Mouse (Mus musculus) MEL (cell line): Measurements from ENCODE around the gene Rnf8. TPM values are rescaled to one million over a fixed set of nuclear protein-coding genes. Genes with fewer than 3 reads are reported as not detected.

Experiments used
- DNase-seq: peaks from one replicate; pipeline ENCODE4 v3.0.0; 2011; ENCODE audit warnings: low read depth, low spot score
- H3K27ac ChIP-seq: 2 replicates; pipeline ENCODE4 v1.5.1; 2012; ENCODE audit warnings: low read depth, mild to moderate bottlenecking, control low read depth, low read length, moderate library complexity; ENCODE audit not compliant: control insufficient read depth
- H3K27me3 ChIP-seq, 2 experiments: fragments of 150-350 bp in 1 of 2; sonication (generic) in 1 of 2; 2 replicates each; pipeline ENCODE4 v1.6.1; 2012; ENCODE audit warnings: low read length in 2 of 2, mild to moderate bottlenecking in 2 of 2, improper control_type of control experiment in 1 of 2, moderate library complexity in 1 of 2; ENCODE audit not compliant: insufficient read depth in 2 of 2, control insufficient read depth in 1 of 2
- H3K36me3 ChIP-seq, 2 experiments: 2 replicates each; pipeline ENCODE4 v1.6.1; 2012 to 2014; ENCODE audit warnings: low read length in 2 of 2, improper control_type of control experiment in 1 of 2, inconsistent platforms in 1 of 2, mild to moderate bottlenecking in 1 of 2; ENCODE audit not compliant: insufficient read depth in 2 of 2, control insufficient read depth in 1 of 2
- H3K4me1 ChIP-seq, 2 experiments: fragments of 150-350 bp in 1 of 2; sonication (generic) in 1 of 2; 2 replicates each; pipeline ENCODE4 v1.6.1; 2012; ENCODE audit warnings: low read length in 2 of 2, improper control_type of control experiment in 1 of 2, mild to moderate bottlenecking in 1 of 2; ENCODE audit not compliant: insufficient read depth in 2 of 2, control insufficient read depth in 1 of 2
- H3K4me3 ChIP-seq, 2 experiments: fragments of 150-350 bp in 1 of 2; sonication (generic) in 1 of 2; 2 replicates each; pipeline ENCODE4 v1.5.1; 2012; ENCODE audit warnings: low read depth in 2 of 2, low read length in 2 of 2, mild to moderate bottlenecking in 2 of 2, moderate library complexity in 2 of 2, control low read depth in 1 of 2, improper control_type of control experiment in 1 of 2; ENCODE audit not compliant: control insufficient read depth in 1 of 2, insufficient read depth in 1 of 2
- H3K79me2 ChIP-seq: 2 replicates; pipeline ENCODE4 v1.6.1; 2012; ENCODE audit warnings: mild to moderate bottlenecking, low read length, moderate library complexity; ENCODE audit not compliant: control insufficient read depth, poor library complexity, insufficient read depth
- H3K9ac ChIP-seq: 2 replicates; pipeline ENCODE4 v1.6.1; 2012; ENCODE audit warnings: low read depth, mild to moderate bottlenecking, control low read depth, low read length, moderate library complexity; ENCODE audit not compliant: control insufficient read depth, poor library complexity, severe bottlenecking
- H3K9me3 ChIP-seq: fragments of 150-350 bp; sonication (generic); replicated peaks from 2 replicates; pipeline ENCODE4 v1.6.1; 2012; ENCODE audit warnings: mild to moderate bottlenecking, low read length, improper control_type of control experiment, moderate library complexity; ENCODE audit not compliant: insufficient read depth
- CHD1 ChIP-seq: IDR thresholded peaks from 2 replicates; pipeline ENCODE4 v1.6.1; 2012; ENCODE audit warnings: low read depth, mild to moderate bottlenecking, inconsistent platforms, low read length, improper control_type of control experiment
- CHD2 ChIP-seq: IDR thresholded peaks from 2 replicates; pipeline ENCODE4 v1.6.1; 2011; ENCODE audit warnings: low read length, improper control_type of control experiment
- CTCF ChIP-seq, 3 experiments: IDR thresholded peaks in 2 of 3; conservative IDR thresholded peaks in 1 of 3; 2 replicates each; pipeline ENCODE4 v1.5.1; 2011 to 2012; ENCODE audit warnings: low read length in 3 of 3, low read depth in 2 of 3, mild to moderate bottlenecking in 2 of 3, improper control_type of control experiment in 1 of 3, inconsistent platforms in 1 of 3, mixed read lengths in 1 of 3, moderate library complexity in 1 of 3; ENCODE audit not compliant: control insufficient read depth in 1 of 3, insufficient read depth in 1 of 3, poor library complexity in 1 of 3, severe bottlenecking in 1 of 3
- ELF1 ChIP-seq: IDR thresholded peaks from 2 replicates; pipeline ENCODE4 v1.6.1; 2014; ENCODE audit warnings: low read depth, mild to moderate bottlenecking, inconsistent platforms, low read length, improper control_type of control experiment, moderate library complexity
- EP300 ChIP-seq, 2 experiments: IDR thresholded peaks; 2 replicates each; pipeline ENCODE4 v1.6.1; 2011; ENCODE audit warnings: improper control_type of control experiment in 2 of 2, low read length in 2 of 2, low read depth in 1 of 2, mild to moderate bottlenecking in 1 of 2
- ETS1 ChIP-seq: IDR thresholded peaks from 2 replicates; pipeline ENCODE4 v1.6.1; 2012; ENCODE audit warnings: low read depth, mild to moderate bottlenecking, inconsistent platforms, low read length, improper control_type of control experiment, moderate library complexity
- HCFC1 ChIP-seq: IDR thresholded peaks from 2 replicates; pipeline ENCODE4 v1.6.1; 2012; ENCODE audit warnings: low read depth, mild to moderate bottlenecking, inconsistent platforms, low read length, improper control_type of control experiment, moderate library complexity
- JUND ChIP-seq: IDR thresholded peaks from 2 replicates; pipeline ENCODE4 v1.6.1; 2011; ENCODE audit warnings: low read depth, mild to moderate bottlenecking, improper control_type of control experiment, low read length
- KAT2A ChIP-seq: conservative IDR thresholded peaks from 2 replicates; pipeline ENCODE4 v1.6.1; 2012; ENCODE audit warnings: low read depth, low read length, improper control_type of control experiment, inconsistent platforms
- MAFK ChIP-seq: IDR thresholded peaks from 2 replicates; pipeline ENCODE4 v1.6.1; 2011; ENCODE audit warnings: low read depth, mild to moderate bottlenecking, low read length, improper control_type of control experiment, borderline replicate concordance
- MAZ ChIP-seq: IDR thresholded peaks from 2 replicates; pipeline ENCODE4 v1.6.1; 2012; ENCODE audit warnings: low read depth, mild to moderate bottlenecking, inconsistent platforms, low read length, improper control_type of control experiment
- MXI1 ChIP-seq: IDR thresholded peaks from 2 replicates; pipeline ENCODE4 v1.6.1; 2011; ENCODE audit warnings: mild to moderate bottlenecking, low read depth, low read length, improper control_type of control experiment
- MYB ChIP-seq: IDR thresholded peaks from 2 replicates; pipeline ENCODE4 v1.6.1; 2011; ENCODE audit warnings: mild to moderate bottlenecking, low read depth, low read length, improper control_type of control experiment
- MYC ChIP-seq: IDR thresholded peaks from 2 replicates; pipeline ENCODE4 v1.6.1; 2011; ENCODE audit warnings: low read depth, mild to moderate bottlenecking, low read length, improper control_type of control experiment, moderate library complexity
- NRF1 ChIP-seq: IDR thresholded peaks from 2 replicates; pipeline ENCODE4 v1.6.1; 2014; ENCODE audit warnings: low read depth, mild to moderate bottlenecking, inconsistent platforms, low read length, improper control_type of control experiment, moderate library complexity; ENCODE audit not compliant: poor library complexity, insufficient read depth, severe bottlenecking
- POLR2A ChIP-seq, 2 experiments: IDR thresholded peaks; 2 replicates each; pipeline ENCODE4 v1.6.1; 2011 to 2012; ENCODE audit warnings: low read length in 2 of 2, mild to moderate bottlenecking in 2 of 2, control low read depth in 1 of 2, improper control_type of control experiment in 1 of 2, low read depth in 1 of 2, moderate library complexity in 1 of 2; ENCODE audit not compliant: control insufficient read depth in 1 of 2, insufficient read depth in 1 of 2, poor library complexity in 1 of 2
- RAD21 ChIP-seq: IDR thresholded peaks from 2 replicates; pipeline ENCODE4 v1.6.1; 2011; ENCODE audit warnings: mild to moderate bottlenecking, low read depth, low read length, improper control_type of control experiment
- RCOR1 ChIP-seq: IDR thresholded peaks from 2 replicates; pipeline ENCODE4 v1.6.1; 2012; ENCODE audit warnings: low read depth, mild to moderate bottlenecking, inconsistent platforms, low read length, improper control_type of control experiment
- TBP ChIP-seq: IDR thresholded peaks from 2 replicates; pipeline ENCODE4 v1.8.0; 2011; ENCODE audit warnings: low read depth, low read length, improper control_type of control experiment
- UBTF ChIP-seq: IDR thresholded peaks from 2 replicates; pipeline ENCODE4 v1.6.1; 2012; ENCODE audit warnings: low read depth, mild to moderate bottlenecking, inconsistent platforms, low read length, improper control_type of control experiment, moderate library complexity, borderline replicate concordance; ENCODE audit not compliant: insufficient read depth
- ZC3H11A ChIP-seq: IDR thresholded peaks from 2 replicates; pipeline ENCODE4 v1.6.1; 2012; ENCODE audit warnings: low read depth, mild to moderate bottlenecking, inconsistent platforms, low read length, improper control_type of control experiment
- ZKSCAN1 ChIP-seq: IDR thresholded peaks from 2 replicates; pipeline ENCODE4 v1.6.1; 2012; ENCODE audit warnings: low read depth, mild to moderate bottlenecking, inconsistent platforms, low read length, improper control_type of control experiment, moderate library complexity
- ZNF384 ChIP-seq: IDR thresholded peaks from 2 replicates; pipeline ENCODE4 v1.6.1; 2012; ENCODE audit warnings: low read depth, mild to moderate bottlenecking, inconsistent platforms, low read length, improper control_type of control experiment
- polyA plus RNA-seq, 2 experiments: library from polyadenylated mRNA; stranded (reverse) in 1 of 2; unstranded in 1 of 2; fragments of >175 nt in 1 of 2; fragments of >200 nt in 1 of 2; gene quantifications; 2 replicates each; pipeline versions ENCODE4 v1.2.1 to v1.2.4; 2012; ENCODE audit warnings: low replicate concordance in 2 of 2, low read depth in 1 of 2; ENCODE audit not compliant: insufficient read length in 2 of 2, insufficient read depth in 1 of 2, missing spikeins in 1 of 2
- total RNA-seq: library from RNA; depleted of rRNA; stranded (reverse); fragments of 300-350 nt; gene quantifications from 2 replicates; pipeline ENCODE4 v1.2.3, GENCODE M21; 2012

Gene Rnf8
- total and polyA plus RNA-seq, 3 experiments: 40.3 to 49.2 TPM; not detected in 1

- no peak for TF ChIP-seq KAT2A
- no peak for TF ChIP-seq MYB
- TF ChIP-seq CHD2: no peak
- TF ChIP-seq HCFC1: no peak
- TF ChIP-seq UBTF: no peak
- no peak for TF ChIP-seq JUND
- no peak for TF ChIP-seq ETS1
- TF ChIP-seq ZKSCAN1: no peak
- no peak for TF ChIP-seq ZNF384
- TF ChIP-seq RCOR1: no peak
- TF ChIP-seq EP300 (IDR thresholded peaks at IDR 0.05; ENCODE audit: low read depth in 1 of 2, low read length in 2 of 2): no peak
- no peak for TF ChIP-seq NRF1
- H3K9me3 ChIP-seq: no peaks in the 10 kb centered on the region
- H3K9ac ChIP-seq: no peak overlapping the region
- H3K4me3 ChIP-seq: no peak overlapping the region
- peaks cover 34 to 43% of the 10 kb centered on the region in 2 experiments for H3K36me3 ChIP-seq
- H3K79me2 ChIP-seq: no peaks in the 10 kb centered on the region
- H3K27ac ChIP-seq: no peak overlapping the region
- peaks cover 15 to 30% of the 10 kb centered on the region in 2 experiments for H3K4me1 ChIP-seq
- no peaks in the 10 kb centered on the region for H3K27me3 ChIP-seq
- no peak for DNase-seq
These were observed 67.7 kb downstream of the Rnf8 start for GRCm38 (mm10) chr17:29682261-29682660.

GRCm38 (mm10) chr17:29683127-29683526 is 68.5 kb downstream of the Rnf8 start:
- peaks cover 34 to 49% of the 10 kb centered on the region in 2 experiments for H3K36me3 ChIP-seq
- no peak overlapping the region for H3K27ac ChIP-seq
- no peaks in the 10 kb centered on the region; the same call in 1 of the 2 replicates for H3K79me2 ChIP-seq
- DNase-seq: no peak
- no peaks in the 10 kb centered on the region for H3K9me3 ChIP-seq
- no peak overlapping the region for H3K9ac ChIP-seq
- no peaks in the 10 kb centered on the region for H3K27me3 ChIP-seq
- H3K4me1 ChIP-seq: peaks cover 15 to 37% of the 10 kb centered on the region in 2 experiments
- TF ChIP-seq MXI1 (no peak), ZNF384 (no peak), MAZ (no peak), POLR2A (IDR thresholded peaks at IDR 0.05; ENCODE audit: control insufficient read depth in 1 of 2, insufficient read depth in 1 of 2, low read depth in 1 of 2, low read length in 2 of 2, poor library complexity in 1 of 2) (no peak), HCFC1 (no peak), KAT2A (no peak), CTCF (IDR thresholded peaks at IDR 0.05 in 2 of 3, conservative IDR thresholded peaks at IDR 0.05 in 1 of 3; ENCODE audit: control insufficient read depth in 1 of 3, insufficient read depth in 1 of 3, low read depth in 2 of 3, low read length in 3 of 3, poor library complexity in 1 of 3, severe bottlenecking in 1 of 3) (no peak), ZKSCAN1 (no peak), MAFK (no peak), MYC (no peak), CHD1 (no peak), ELF1 (no peak), RAD21 (no peak), ZC3H11A (no peak), TBP (no peak), RCOR1 (no peak)
- no peak overlapping the region for H3K4me3 ChIP-seq
